Mouse (Mus musculus) bone marrow, adult 2 months (tissue): ENCODE data around the gene Ppp2r1b. TPM values are rescaled to one million over a fixed set of nuclear protein-coding genes. Genes with fewer than 3 reads are reported as not detected.

Experiments used
- H3K27ac ChIP-seq: fragments of 200-500 bp; 2 replicates; pipeline ENCODE4 v1.5.1; 2012; ENCODE audit warnings: low read depth, mild to moderate bottlenecking, control low read depth, inconsistent platforms, low read length; ENCODE audit not compliant: control insufficient read depth, poor library complexity, insufficient read depth
- H3K4me1 ChIP-seq: fragments of 200-500 bp; 2 replicates; pipeline ENCODE4 v1.6.1; 2011; ENCODE audit warnings: low read length; ENCODE audit not compliant: control insufficient read depth, insufficient read depth
- H3K4me3 ChIP-seq: fragments of 200-500 bp; replicated peaks from 2 replicates; pipeline ENCODE3; 2011; ENCODE audit warnings: mild to moderate bottlenecking, low read depth, low read length, control low read depth; ENCODE audit not compliant: control insufficient read depth
- CTCF ChIP-seq: fragments of 200-500 bp; IDR thresholded peaks from 2 replicates; pipeline ENCODE4 v1.5.1; 2011; ENCODE audit warnings: low read length, control low read depth; ENCODE audit not compliant: control insufficient read depth, insufficient read depth
- POLR2A ChIP-seq: fragments of 200-500 bp; IDR thresholded peaks from 2 replicates; pipeline ENCODE4 v1.6.1; 2011; ENCODE audit warnings: low read depth, mild to moderate bottlenecking, control low read depth, low read length, borderline replicate concordance; ENCODE audit not compliant: control insufficient read depth
- WGBS: fragments of 180-500 bp; shearing (Covaris S2); methylation state at CpG from one replicate; pipeline ENCODE4 v1.1.7; 2018; 5-methylcytosine and 5-hydroxymethylcytosine counted together
- polyA plus RNA-seq: library from polyadenylated mRNA; stranded (reverse); fragments of >200 nt; gene quantifications from 2 replicates; pipeline ENCODE4 v1.2.4, GENCODE M21; 2011; ENCODE audit warnings: low replicate concordance; ENCODE audit not compliant: missing spikeins, insufficient read depth, insufficient read length

Gene Ppp2r1b
- polyA plus RNA-seq, 1 experiment, result 18.1 TPM

DNA sequence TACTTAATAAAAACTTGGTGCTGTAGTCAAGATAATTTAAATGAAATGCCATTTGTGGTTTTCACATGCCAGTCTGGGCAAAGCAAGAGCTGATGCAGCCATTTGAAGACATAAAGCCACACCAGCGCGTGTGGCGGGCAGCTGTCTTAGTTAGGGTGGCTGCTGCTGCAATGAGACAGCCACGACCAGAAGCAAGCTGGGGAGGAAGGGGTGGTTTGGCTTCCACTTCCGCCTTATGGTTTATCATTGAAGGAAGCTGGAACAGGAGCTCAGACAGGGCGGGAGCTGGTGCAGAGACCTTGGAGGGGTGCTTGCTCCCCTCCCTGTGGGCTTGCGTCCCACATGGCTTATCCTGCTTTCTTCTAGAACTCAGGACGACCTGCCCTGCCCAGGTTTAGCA lies 20.7 kb downstream of the Ppp2r1b start:
- no peak overlapping the region for H3K4me3 ChIP-seq
- H3K4me1 ChIP-seq, result peaks cover 1% of the 10 kb centered on the region
- H3K27ac ChIP-seq, result no peak overlapping the region
- TF ChIP-seq CTCF, result no peak
- TF ChIP-seq POLR2A, result no peak
- WGBS, result 17% methylated on average over 8 of the region's 8 CpGs

DNA sequence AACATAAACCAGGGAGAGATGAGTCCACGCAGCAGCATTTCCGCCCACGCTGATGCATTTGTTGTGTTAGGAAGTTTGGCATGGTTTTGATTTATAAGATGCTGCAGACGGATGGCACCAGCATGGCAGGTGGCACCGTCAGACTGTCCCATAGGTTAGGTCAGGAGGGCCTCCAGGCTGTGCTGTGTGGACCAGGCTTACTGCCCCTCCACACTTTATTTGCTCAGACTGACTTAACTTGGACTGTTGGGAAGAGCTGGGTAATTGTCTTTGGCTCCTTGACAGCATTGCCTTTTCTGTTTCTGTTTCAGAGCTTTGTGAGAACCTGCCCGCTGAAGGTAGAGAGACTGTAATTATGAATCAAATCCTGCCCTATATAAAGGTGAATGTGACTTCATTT lies 21.9 kb downstream of the Ppp2r1b start:
- Histone ChIP-seq H3K27ac (no peak overlapping the region), H3K4me1 (peaks cover 1% of the 10 kb centered on the region), H3K4me3 (no peak overlapping the region)
- TF ChIP-seq POLR2A (no peak), CTCF (no peak)
- 94% methylated on average over 6 of the region's 6 CpGs for WGBS

DNA sequence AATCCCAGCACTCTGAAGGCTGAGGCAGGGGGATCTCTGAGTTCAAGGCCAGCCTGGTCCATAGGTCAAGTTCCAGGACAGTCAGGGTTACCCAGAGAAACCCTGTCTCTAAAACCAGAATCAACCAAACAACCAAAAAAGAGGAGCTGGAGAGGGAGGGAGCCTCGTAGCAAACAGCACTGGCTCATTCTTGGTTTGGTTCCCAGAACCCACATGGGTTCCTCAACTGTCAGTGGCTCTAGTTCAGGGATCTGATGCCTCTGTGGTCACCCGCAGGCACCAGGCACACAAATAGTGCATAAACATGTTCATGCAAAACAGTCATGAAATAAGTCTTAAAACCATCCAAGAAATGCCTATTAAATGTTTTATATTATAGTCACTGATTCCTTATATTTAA lies 23.1 kb downstream of the Ppp2r1b start:
- WGBS, result 59% methylated on average over 2 of the region's 2 CpGs
- TF ChIP-seq POLR2A (no peak), CTCF (no peak)
- Histone ChIP-seq H3K27ac (no peak overlapping the region), H3K4me3 (no peak overlapping the region), H3K4me1 (peaks cover 1% of the 10 kb centered on the region)

DNA sequence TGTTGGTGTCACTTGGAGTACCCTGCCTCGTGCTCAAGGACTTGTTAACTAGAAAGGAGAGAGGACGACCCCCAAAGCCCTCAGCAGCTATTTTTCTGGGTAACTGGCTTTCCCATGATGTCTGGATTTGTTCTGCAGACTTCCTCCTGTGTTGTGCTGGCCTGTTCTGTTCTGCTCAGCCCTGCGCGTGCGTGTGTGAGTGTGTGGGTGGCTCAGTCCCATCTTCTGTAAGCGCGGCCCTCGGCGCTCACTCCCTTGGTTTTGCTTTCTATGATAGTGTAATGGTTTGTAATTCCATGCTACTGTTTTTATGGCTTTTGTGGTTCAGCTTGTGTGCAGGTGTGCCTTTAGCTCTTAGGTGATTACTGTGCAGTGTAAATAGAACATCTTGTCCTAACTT lies 28.1 kb downstream of the Ppp2r1b start:
- no peaks in the 10 kb centered on the region for H3K4me1 ChIP-seq
- 91% methylated on average over 9 of the region's 9 CpGs for WGBS
- H3K27ac ChIP-seq, result no peak overlapping the region
- H3K4me3 ChIP-seq, result no peak overlapping the region
- TF ChIP-seq CTCF (no peak), POLR2A (no peak)

DNA sequence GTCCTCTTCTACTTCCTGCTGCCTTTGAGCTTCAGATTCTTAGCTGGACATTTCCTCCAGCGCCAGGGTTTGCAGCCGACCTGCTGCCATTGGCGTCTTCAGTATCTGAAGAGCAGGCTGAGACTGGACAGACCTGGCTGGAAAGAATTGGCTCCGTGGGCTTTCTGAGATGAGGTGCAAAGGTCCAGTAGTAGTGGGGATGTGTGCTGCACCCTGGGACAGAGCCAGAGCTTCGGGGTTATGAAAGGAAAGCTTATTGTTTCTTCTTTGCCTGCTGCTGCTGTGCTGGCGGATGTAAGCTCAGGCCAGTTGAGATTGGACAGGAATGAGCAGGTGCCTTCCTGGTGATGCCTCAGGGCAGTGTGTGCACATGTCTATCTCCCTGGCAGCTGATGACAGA lies 28.9 kb downstream of the Ppp2r1b start:
- Histone ChIP-seq H3K27ac (no peak overlapping the region), H3K4me1 (no peaks in the 10 kb centered on the region), H3K4me3 (no peak overlapping the region)
- 88% methylated on average over 6 of the region's 6 CpGs for WGBS
- TF ChIP-seq CTCF (no peak), POLR2A (no peak)

DNA sequence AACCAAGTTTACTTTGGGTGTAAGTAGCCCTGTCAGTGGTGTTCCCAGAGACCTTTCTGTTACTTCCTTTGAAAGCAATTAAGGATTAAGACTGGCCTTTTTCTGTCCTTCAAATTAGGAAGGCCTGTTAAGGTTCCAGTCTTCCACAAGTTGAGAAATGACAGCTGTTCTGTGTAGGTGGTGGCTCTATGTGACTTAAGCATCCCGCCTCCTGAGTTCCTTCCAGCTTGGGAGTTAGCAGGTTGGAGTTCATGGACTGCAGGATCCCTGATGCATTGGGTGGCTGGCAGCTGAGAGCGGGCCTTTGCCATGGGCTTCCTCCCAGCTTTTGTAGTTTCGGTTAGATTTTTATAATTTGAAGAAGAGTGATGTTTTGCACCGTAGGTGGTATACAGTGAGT lies 30.4 kb downstream of the Ppp2r1b start:
- no peaks in the 10 kb centered on the region for H3K4me1 ChIP-seq
- H3K27ac ChIP-seq, result no peak overlapping the region
- no peak overlapping the region for H3K4me3 ChIP-seq
- TF ChIP-seq POLR2A (no peak), CTCF (no peak)
- WGBS, result 92% methylated on average over 4 of the region's 4 CpGs

DNA sequence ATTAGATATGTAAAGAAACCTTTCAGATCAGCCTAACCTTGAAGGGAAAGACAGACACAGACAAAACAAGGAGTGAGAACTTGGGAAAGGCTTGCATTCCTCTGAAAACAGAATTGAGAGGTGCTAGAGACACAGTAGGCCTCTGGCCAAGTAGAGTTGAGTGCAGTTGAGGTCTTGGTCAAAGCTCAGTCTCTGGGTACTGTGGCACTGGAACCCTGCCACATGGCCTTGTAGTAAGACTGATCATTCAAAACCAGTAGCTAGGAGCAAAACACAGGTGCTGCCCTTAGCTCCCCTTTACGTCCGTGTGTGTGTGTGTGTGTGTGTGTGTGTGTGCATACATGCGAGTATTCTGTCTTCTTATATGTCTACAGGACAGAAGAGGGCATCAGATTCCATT lies 31.2 kb downstream of the Ppp2r1b start:
- Histone ChIP-seq H3K4me1 (no peaks in the 10 kb centered on the region), H3K27ac (no peak overlapping the region), H3K4me3 (no peak overlapping the region)
- no peak for TF ChIP-seq CTCF
- no peak for TF ChIP-seq POLR2A
- WGBS, result 88% methylated on average over 3 of the region's 3 CpGs

DNA sequence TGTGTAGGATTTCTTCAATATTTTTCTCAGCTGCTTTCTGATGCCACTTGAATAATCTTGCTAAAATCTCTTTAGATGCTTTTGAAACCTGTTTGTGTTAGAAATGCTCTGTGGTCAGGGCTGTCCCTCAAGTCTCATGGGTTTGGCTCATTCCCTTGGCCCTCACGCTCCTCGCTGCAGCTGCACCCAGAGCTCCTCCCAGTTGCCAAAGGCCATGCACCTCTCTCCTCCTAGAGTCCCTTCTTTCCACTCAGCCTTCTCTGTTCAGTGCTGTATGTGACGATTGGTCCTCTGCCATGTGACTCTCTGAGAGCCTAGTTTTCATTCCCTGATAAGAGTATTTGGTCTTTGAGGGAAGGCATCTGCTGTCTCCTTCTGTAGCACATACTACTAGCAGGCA lies 32.3 kb downstream of the Ppp2r1b start:
- WGBS, result 81% methylated on average over 3 of the region's 3 CpGs
- Histone ChIP-seq H3K27ac (no peak overlapping the region), H3K4me3 (no peak overlapping the region), H3K4me1 (no peaks in the 10 kb centered on the region)
- TF ChIP-seq POLR2A (no peak), CTCF (no peak)

DNA sequence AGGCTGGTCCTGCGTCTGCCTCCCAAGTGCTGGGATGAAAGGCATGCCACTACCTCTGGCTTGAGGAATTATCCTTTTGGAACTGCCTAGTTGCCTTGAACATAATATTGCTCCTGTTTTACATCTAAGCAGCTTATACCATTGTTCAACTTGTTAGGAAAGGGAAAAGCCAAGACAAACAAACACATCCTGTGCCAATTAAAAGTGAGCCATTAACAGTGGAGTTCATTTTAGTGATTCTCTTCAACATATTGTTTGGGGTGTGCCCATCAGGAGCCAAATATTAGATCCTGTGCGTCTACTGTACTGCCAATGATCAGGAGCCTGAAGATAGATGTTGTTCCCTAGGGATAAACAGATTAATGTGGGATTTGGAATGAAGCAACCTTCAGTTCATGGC lies 37.1 kb downstream of the Ppp2r1b start:
- WGBS, result 88% methylated on average over 2 of the region's 2 CpGs
- no peak overlapping the region for H3K4me3 ChIP-seq
- H3K27ac ChIP-seq, result no peak overlapping the region
- no peaks in the 10 kb centered on the region for H3K4me1 ChIP-seq
- no peak for TF ChIP-seq CTCF
- no peak for TF ChIP-seq POLR2A

DNA sequence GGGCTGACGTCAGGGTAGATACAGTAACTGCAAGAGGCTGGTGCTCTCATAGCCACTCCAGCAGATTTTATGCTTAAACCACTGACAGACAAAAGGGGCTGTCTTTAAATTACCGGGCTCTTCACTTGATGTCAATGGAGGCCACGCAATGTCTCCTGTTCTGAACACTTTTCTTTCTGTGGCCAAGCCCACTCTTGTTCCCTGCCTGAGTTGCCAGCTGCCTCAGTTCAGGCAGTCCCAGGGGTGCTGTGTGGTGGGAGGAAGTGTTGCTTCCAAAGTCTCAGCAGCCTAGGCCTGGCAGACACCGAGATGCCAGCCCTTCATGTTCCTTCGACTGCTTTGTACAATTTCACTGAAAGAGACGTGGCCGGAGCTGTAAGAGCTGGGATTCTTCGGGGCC lies 39.0 kb downstream of the Ppp2r1b start:
- Histone ChIP-seq H3K4me1 (no peaks in the 10 kb centered on the region), H3K27ac (no peak overlapping the region), H3K4me3 (no peak overlapping the region)
- TF ChIP-seq POLR2A (no peak), CTCF (no peak)
- WGBS, result 92% methylated on average over 8 of the region's 8 CpGs
